Mouse (Mus musculus): ENCODE data around the gene Tmem190. TPM values are rescaled to one million over a fixed set of nuclear protein-coding genes. Genes with fewer than 3 reads are reported as not detected.
"Not testable (repeated sequence)": the region's sequence is repeated elsewhere in the genome, so short reads cannot be mapped to it uniquely, and the experiment has no call there.

Gene Tmem190
- polyA plus RNA-seq, 1 experiment: not detected

DNA sequence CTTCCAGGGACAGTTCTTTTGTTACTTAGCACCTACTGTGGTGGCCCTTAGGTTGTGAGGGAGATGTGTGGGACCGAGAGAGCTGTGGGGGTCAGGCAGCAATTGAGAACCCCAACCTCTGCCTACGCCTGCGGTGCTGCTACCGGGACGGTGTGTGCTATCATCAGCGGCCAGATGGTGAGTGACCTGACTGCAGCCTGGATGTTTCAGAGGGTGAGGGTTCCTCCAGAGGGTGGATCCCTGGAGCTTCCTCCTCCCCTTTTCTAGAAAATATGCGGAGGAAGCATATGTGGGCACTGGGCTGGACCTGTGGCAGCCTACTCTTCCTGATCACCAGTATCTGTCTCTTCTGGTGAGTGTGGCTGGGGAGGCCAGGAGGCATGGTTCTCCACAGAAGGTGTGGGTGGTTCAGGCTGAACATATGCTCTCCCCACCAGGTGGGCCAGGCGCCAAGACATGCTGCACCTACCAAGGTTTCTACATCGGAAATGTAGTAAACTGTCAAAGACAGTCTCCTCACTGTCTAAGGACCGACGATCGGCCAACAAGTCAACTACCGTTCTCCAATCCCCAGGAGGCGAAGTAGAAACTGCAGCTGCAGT is 1.0 kb downstream of the Tmem190 start:
- TF ChIP-seq CTCF (IDR thresholded peaks at IDR 0.05; ENCODE audit: borderline replicate concordance, control insufficient read depth, extremely low read depth, insufficient read depth, low read length, poor library complexity) (no peak), POLR2A (IDR thresholded peaks at IDR 0.05; ENCODE audit: control insufficient read depth, extremely low read depth, insufficient read depth, low read length, poor library complexity) (no peak)
- H3K27me3 ChIP-seq (ENCODE audit: control insufficient read depth, insufficient read depth, low read length): no peaks in the 10 kb centered on the region; the same call in 1 of the 2 replicates
- WGBS: 82% methylated on average over 14 of the region's 14 CpGs
- no peak overlapping the region for H3K4me3 ChIP-seq (ENCODE audit: control insufficient read depth, insufficient read depth, low read length)
- H3K36me3 ChIP-seq (ENCODE audit: control insufficient read depth, insufficient read depth, low read length): no peaks in the 10 kb centered on the region
- DNase-seq: no peak
- peaks cover 6% of the 10 kb centered on the region for H3K4me1 ChIP-seq (replicated peaks; ENCODE audit: control insufficient read depth, insufficient read depth, low read length)
- no peak overlapping the region for H3K27ac ChIP-seq (ENCODE audit: control insufficient read depth, insufficient read depth, low read length)

DNA sequence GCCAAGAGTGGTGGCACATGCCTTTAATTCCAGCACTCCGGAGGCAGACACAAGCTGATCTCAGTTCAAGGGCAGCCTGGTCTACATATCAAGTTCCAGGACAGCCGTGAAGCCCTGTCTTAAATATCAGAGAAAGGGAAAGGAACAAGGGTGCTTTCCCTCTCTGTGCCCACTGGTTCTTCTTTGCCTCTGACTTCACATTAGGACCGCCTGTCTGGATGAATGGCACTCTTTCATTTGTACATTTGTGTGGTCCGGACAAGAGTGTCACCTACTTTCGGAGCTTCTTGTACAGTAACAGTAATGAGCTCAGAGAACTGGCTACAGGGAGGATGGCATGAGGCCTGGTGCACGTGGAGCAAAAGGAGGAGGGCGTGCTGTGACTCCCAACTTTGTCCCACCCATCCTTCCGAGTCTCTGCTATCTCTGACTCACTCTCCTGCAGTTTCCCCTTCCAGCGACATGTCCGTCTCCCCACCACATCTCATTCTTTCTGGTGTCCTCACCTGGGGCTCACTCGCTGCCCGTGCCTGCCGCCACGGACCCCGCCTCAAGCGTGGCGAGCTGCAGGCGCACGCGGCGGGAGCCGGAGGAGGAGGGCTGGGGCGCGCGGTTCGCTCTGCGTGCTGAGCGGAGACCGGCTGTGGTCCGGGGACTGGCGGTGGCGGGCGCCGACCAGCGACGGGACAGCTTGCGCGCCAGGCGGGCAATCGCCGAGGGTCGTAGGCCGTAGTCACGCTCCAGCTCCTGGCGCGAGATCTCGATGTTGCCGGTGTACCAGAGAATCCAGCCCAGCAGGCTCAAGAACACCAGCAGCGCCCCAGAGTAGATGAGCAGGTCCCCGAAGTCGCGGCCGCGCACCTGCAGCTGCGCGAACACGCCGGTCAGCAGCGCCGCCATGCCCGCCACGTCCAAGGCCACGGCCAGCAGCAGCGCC is 6.0 kb downstream of the Tmem190 start:
- peak; percentile 30 for DNase-seq

DNA sequence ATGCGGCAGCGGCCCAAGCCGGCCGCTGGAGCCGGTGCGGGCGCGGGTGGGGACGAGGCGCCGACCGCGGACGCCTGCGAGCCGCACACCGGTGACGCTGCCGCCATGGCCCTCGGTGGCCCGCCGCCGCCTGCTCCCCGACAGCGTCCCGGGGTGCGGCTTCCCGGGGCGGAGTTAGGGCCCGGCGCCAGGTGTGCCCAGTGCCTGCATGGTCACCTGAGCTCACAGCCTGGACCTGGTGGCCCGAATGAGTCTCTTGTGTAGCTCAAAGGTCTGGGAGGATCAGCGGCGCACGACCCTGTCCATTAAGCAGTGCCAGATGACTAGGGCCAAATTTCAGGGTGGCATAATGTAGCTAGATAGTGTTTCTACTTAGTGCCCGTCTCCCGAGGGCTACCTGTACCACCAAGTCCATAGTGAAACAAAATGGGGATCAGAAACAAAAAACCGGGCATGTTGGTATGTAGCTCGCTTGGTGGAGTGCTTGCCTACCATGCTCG is 6.7 kb downstream of the Tmem190 start, which contains the start of gene Tmem238:
Tmem238 (minus strand) TSS at position 221 of the 500 bp plus-strand sequence.
- peak within 1 kb of the TSS; percentile 50 for H3K4me3 ChIP-seq (ENCODE audit: control insufficient read depth, insufficient read depth, low read length)
- peaks cover 9% of the 10 kb centered on the region for H3K36me3 ChIP-seq (ENCODE audit: control insufficient read depth, insufficient read depth, low read length)
- DNase-seq: peak; percentile 13
- no peaks in the 10 kb centered on the region; the same call in 1 of the 2 replicates for H3K27me3 ChIP-seq (ENCODE audit: control insufficient read depth, insufficient read depth, low read length)
- H3K27ac ChIP-seq (ENCODE audit: control insufficient read depth, insufficient read depth, low read length): no peak within 1 kb of the TSS
- H3K4me1 ChIP-seq (replicated peaks; ENCODE audit: control insufficient read depth, insufficient read depth, low read length): peaks cover 24% of the 10 kb centered on the region
- WGBS: 12% methylated on average over 40 of the region's 40 CpGs
- TF ChIP-seq CTCF (IDR thresholded peaks at IDR 0.05; ENCODE audit: borderline replicate concordance, control insufficient read depth, extremely low read depth, insufficient read depth, low read length, poor library complexity) (no peak), POLR2A (IDR thresholded peaks at IDR 0.05; ENCODE audit: control insufficient read depth, extremely low read depth, insufficient read depth, low read length, poor library complexity) (no peak)

More for the DNA sequence above, 6.0 kb downstream of the Tmem190 start:
- H3K36me3 ChIP-seq (ENCODE audit: control insufficient read depth, insufficient read depth, low read length): peaks cover 2% of the 10 kb centered on the region; the same call in 1 of the 2 replicates
- 4% methylated on average over 64 of the region's 64 CpGs for WGBS
- peak overlapping the region; percentile 50 for H3K4me3 ChIP-seq (ENCODE audit: control insufficient read depth, insufficient read depth, low read length)
- H3K27me3 ChIP-seq (ENCODE audit: control insufficient read depth, insufficient read depth, low read length): no peaks in the 10 kb centered on the region; the same call in 1 of the 2 replicates
- peaks cover 20% of the 10 kb centered on the region for H3K4me1 ChIP-seq (replicated peaks; ENCODE audit: control insufficient read depth, insufficient read depth, low read length)
- H3K27ac ChIP-seq (ENCODE audit: control insufficient read depth, insufficient read depth, low read length): no peak overlapping the region
- TF ChIP-seq POLR2A (IDR thresholded peaks at IDR 0.05; ENCODE audit: control insufficient read depth, extremely low read depth, insufficient read depth, low read length, poor library complexity): no peak
- TF ChIP-seq CTCF (IDR thresholded peaks at IDR 0.05; ENCODE audit: borderline replicate concordance, control insufficient read depth, extremely low read depth, insufficient read depth, low read length, poor library complexity): no peak; the same call in 1 of the 2 replicates

DNA sequence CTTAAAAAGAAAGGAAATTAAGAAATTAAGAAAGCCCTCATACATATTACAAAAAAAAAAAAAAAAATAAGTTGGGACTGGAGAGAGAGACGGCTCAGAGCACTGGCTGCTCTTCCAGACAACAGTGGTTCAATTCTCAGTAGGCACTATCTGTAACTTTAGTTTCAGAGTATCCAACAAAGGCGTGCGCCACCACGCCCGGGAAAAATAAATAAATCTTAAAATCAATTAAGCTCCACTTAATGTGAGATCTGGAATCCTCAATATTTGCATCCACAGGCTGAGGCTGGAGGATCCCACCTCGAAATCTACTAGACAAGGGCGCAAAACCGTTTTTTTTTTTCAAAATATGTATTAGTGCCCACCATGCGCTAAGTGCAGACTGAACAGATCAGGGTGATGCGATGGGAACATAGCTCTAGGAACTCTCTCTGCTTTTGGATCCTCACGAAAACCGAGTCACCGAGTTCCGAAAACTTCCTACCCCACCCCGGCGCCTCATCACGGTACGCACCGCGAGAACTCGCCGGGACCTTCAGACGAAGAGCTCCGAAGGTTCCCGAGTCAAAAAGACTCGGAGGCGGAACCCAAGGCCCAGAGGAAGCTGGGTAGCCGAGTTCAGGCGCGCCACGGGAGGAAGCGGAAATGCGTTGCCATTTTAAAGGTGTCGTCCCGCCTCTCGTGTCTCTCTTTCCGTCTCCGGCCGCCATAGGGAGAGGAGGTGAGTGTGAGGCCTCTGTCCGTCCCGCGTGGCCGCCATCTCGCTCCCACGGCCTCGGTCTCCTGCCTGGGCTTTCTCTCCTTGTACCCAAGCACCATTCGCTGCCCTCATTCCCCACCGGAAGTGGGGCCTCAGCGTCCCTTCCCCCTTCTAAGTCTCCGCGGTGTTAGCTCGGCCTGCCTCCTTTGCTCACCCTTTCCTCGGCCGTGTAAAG is 9.8 kb downstream of the Tmem190 start, which contains the start of gene Rpl28:
Rpl28 (plus strand) TSS at position 597 of the 935 bp plus-strand sequence.
- WGBS: under 1% methylated on average over 53 of the region's 54 CpGs
- H3K4me3 ChIP-seq (ENCODE audit: control insufficient read depth, insufficient read depth, low read length): peak within 1 kb of the TSS; percentile 94
- TF ChIP-seq POLR2A (IDR thresholded peaks at IDR 0.05; ENCODE audit: control insufficient read depth, extremely low read depth, insufficient read depth, low read length, poor library complexity) (peak; percentile 87), CTCF (IDR thresholded peaks at IDR 0.05; ENCODE audit: borderline replicate concordance, control insufficient read depth, extremely low read depth, insufficient read depth, low read length, poor library complexity) (0 out of 2 replicates have a peak, but pooled peaks have one; percentile 16)
- H3K27ac ChIP-seq (ENCODE audit: control insufficient read depth, insufficient read depth, low read length): peak within 1 kb of the TSS; percentile 57
- no peaks in the 10 kb centered on the region; the same call in 1 of the 2 replicates for H3K27me3 ChIP-seq (ENCODE audit: control insufficient read depth, insufficient read depth, low read length)
- H3K4me1 ChIP-seq (replicated peaks; ENCODE audit: control insufficient read depth, insufficient read depth, low read length): peaks cover 24% of the 10 kb centered on the region
- H3K36me3 ChIP-seq (ENCODE audit: control insufficient read depth, insufficient read depth, low read length): peaks cover 37% of the 10 kb centered on the region
- DNase-seq: peak; percentile 93

DNA sequence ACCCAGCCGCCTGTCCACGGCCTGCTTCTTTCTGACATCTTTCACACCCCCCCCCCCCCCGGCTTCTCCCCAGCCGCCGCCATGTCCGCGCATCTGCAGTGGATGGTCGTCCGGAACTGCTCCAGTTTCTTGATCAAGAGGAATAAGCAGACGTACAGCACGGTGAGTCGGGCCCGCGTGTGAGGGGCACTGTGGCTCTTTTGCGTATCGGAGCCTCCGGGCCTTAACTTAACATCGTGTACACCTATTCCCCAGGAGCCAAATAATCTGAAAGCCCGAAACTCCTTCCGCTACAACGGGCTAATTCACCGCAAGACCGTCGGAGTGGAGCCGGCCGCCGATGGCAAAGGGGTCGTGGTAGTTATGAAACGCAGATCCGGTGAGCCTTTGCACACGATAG is 10.5 kb downstream of the Tmem190 start:
- H3K4me1 ChIP-seq (replicated peaks; ENCODE audit: control insufficient read depth, insufficient read depth, low read length): peaks cover 23% of the 10 kb centered on the region
- WGBS: under 1% methylated on average over 31 of the region's 31 CpGs
- H3K36me3 ChIP-seq (ENCODE audit: control insufficient read depth, insufficient read depth, low read length): peaks cover 40% of the 10 kb centered on the region
- H3K27me3 ChIP-seq (ENCODE audit: control insufficient read depth, insufficient read depth, low read length); H3K27ac ChIP-seq (ENCODE audit: control insufficient read depth, insufficient read depth, low read length); DNase-seq: not testable (repeated sequence)
- peak overlapping the region; percentile 94 for H3K4me3 ChIP-seq (ENCODE audit: control insufficient read depth, insufficient read depth, low read length)
